Comparison of ENCODE assay signal across 8 mouse cellular contexts in genomic region chr2:26408515-26409356, GRCm38 (mm10). TPM values are rescaled to one million over a fixed set of nuclear protein-coding genes. Genes with fewer than 3 reads are reported as not detected.
DNase-seq lines count a peak whose midpoint lies in the region; ATAC-seq and TF ChIP-seq lines count a peak whose summit lies in the region.

Gene Inpp5e (minus strand): TSS chr2:26409203.

- peak within 1 kb of the TSS; percentile 90 for H3K4me3 ChIP-seq in heart, embryonic 11.5 days (ENCODE audit: low read depth, low read length)
- peak within 1 kb of the TSS; percentile 91 for H3K4me3 ChIP-seq in kidney, embryonic 16.5 days (ENCODE audit: low read length)
- H3K4me3 ChIP-seq in liver, adult 2 months (ENCODE audit: insufficient read depth, low read depth, low read length) = peak within 1 kb of the TSS; percentile 86
- peak within 1 kb of the TSS; percentile 46 for H3K4me3 ChIP-seq in myocyte

- peak within 1 kb of the TSS; percentile 85 for H3K27ac ChIP-seq in heart, embryonic 11.5 days (ENCODE audit: low read depth, low read length)
- H3K27ac ChIP-seq in kidney, embryonic 16.5 days (ENCODE audit: low read length) = peak within 1 kb of the TSS; percentile 85
- peak within 1 kb of the TSS; percentile 82 for H3K27ac ChIP-seq in liver, adult 2 months (replicated peaks; ENCODE audit: insufficient read depth, low read depth, low read length)

- H3K27me3 ChIP-seq in heart, embryonic 11.5 days (ENCODE audit: control insufficient read depth, insufficient read depth, low read length) = no peaks in the 10 kb centered on the region
- H3K27me3 ChIP-seq in kidney, embryonic 16.5 days (ENCODE audit: insufficient read depth, low read length) = no peaks in the 10 kb centered on the region
- no peaks in the 10 kb centered on the region for H3K27me3 ChIP-seq in liver, adult 2 months (ENCODE audit: control insufficient read depth, insufficient read depth, low read length)
- no peaks in the 10 kb centered on the region for H3K27me3 ChIP-seq in myocyte (ENCODE audit: control insufficient read depth, insufficient read depth, insufficient read length)
- no peaks in the 10 kb centered on the region for H3K27me3 ChIP-seq in splenic B cell, adult 2 months (ENCODE audit: control insufficient read depth, insufficient read depth, low read length, poor library complexity, severe bottlenecking)

- H3K79me2 ChIP-seq in liver, adult 2 months (ENCODE audit: control insufficient read depth, insufficient read depth, low read length) = peaks cover 27% of the 10 kb centered on the region; the same call in 1 of the 2 replicates
- H3K79me2 ChIP-seq in myocyte (ENCODE audit: control insufficient read depth, insufficient read depth) = peaks cover 19% of the 10 kb centered on the region

- WGBS in heart, embryonic 11.5 days (ENCODE audit: insufficient replicate concordance) = under 1% methylated on average over 52 of the region's 57 CpGs
- WGBS in kidney, embryonic 16.5 days = under 1% methylated on average over 57 of the region's 57 CpGs
- WGBS in liver, adult 2 months = under 1% methylated on average over 56 of the region's 57 CpGs

- ATAC-seq in erythroblast, adult 5-6 weeks (replicated peaks; ENCODE audit: low FRiP score, poor library complexity, severe bottlenecking) = peak; percentile 92
- ATAC-seq in heart, embryonic 11.5 days (replicated peaks; ENCODE audit: insufficient number of reproducible peaks, low FRiP score, low TSS enrichment) = peak; percentile 94
- ATAC-seq in kidney, embryonic 16.5 days (ENCODE audit: low FRiP score, low TSS enrichment) = peak; percentile 97

- peaks cover 23% of the 10 kb centered on the region for H3K4me1 ChIP-seq in heart, embryonic 11.5 days (ENCODE audit: control insufficient read depth, insufficient read depth, low read length)
- H3K4me1 ChIP-seq in kidney, embryonic 16.5 days (ENCODE audit: insufficient read depth, low read length) = peaks cover 36% of the 10 kb centered on the region
- H3K4me1 ChIP-seq in liver, adult 2 months (ENCODE audit: control insufficient read depth, insufficient read depth, low read length) = peaks cover 21% of the 10 kb centered on the region

- peak; percentile 99 for DNase-seq in B cell, adult 2 months
- peak; percentile 97 for DNase-seq in brain, adult 2 months (ENCODE audit: low read depth, low spot score)
- DNase-seq in liver, adult 2 months (ENCODE audit: extremely low read depth, low read depth, low spot score) = peak; percentile 84
- DNase-seq in splenic B cell, adult 2 months (ENCODE audit: low read depth, low spot score) = peak; percentile 96

- peaks cover 7% of the 10 kb centered on the region for H3K36me3 ChIP-seq in heart, embryonic 11.5 days (ENCODE audit: control insufficient read depth, insufficient read depth, low read length)
- peaks cover 24% of the 10 kb centered on the region for H3K36me3 ChIP-seq in kidney, embryonic 16.5 days (ENCODE audit: insufficient read depth, low read length)
- H3K36me3 ChIP-seq in liver, adult 2 months (ENCODE audit: control insufficient read depth, insufficient read depth, low read length) = peaks cover 23% of the 10 kb centered on the region
- H3K36me3 ChIP-seq in myocyte (ENCODE audit: control insufficient read depth, insufficient read depth) = peaks cover 19% of the 10 kb centered on the region
- no peaks in the 10 kb centered on the region; the same call in 1 of the 2 replicates for H3K36me3 ChIP-seq in splenic B cell, adult 2 months (ENCODE audit: control insufficient read depth, insufficient read depth, low read length, poor library complexity, severe bottlenecking)

- H3K4me2 ChIP-seq in heart, embryonic 11.5 days = peak within 1 kb of the TSS; percentile 79
- peak within 1 kb of the TSS; percentile 75 for H3K4me2 ChIP-seq in kidney, embryonic 16.5 days (replicated peaks; ENCODE audit: low read depth, low read length)
- H3K4me2 ChIP-seq in myocyte (ENCODE audit: low read depth) = peak within 1 kb of the TSS; percentile 79

- TF ChIP-seq CTCF in liver, adult 2 months (IDR thresholded peaks at IDR 0.05; ENCODE audit: low read depth, low read length) = peak; percentile 92

- H3K9me3 ChIP-seq in heart, embryonic 11.5 days (replicated peaks; ENCODE audit: control insufficient read depth, low read length) = no peaks in the 10 kb centered on the region
- no peaks in the 10 kb centered on the region for H3K9me3 ChIP-seq in kidney, embryonic 16.5 days (ENCODE audit: low read length)

- H3K9ac ChIP-seq in heart, embryonic 11.5 days (ENCODE audit: low read depth, low read length) = peak within 1 kb of the TSS; percentile 97
- H3K9ac ChIP-seq in kidney, embryonic 16.5 days (replicated peaks; ENCODE audit: low read length) = peak within 1 kb of the TSS; percentile 93
- H3K9ac ChIP-seq in liver, adult 2 months (ENCODE audit: low read depth, low read length) = peak within 1 kb of the TSS; percentile 96

- TF ChIP-seq POLR2A in liver, adult 2 months (IDR thresholded peaks at IDR 0.05; ENCODE audit: extremely low read depth, insufficient read depth, low read length) = peak; percentile 44; the same call in 1 of the 2 replicates
- peak; percentile 89 for TF ChIP-seq POLR2A in myocyte (IDR thresholded peaks at IDR 0.05; ENCODE audit: insufficient read length, low read depth)

- peak within 1 kb of the TSS; percentile 35 for H3ac ChIP-seq in myocyte (ENCODE audit: control insufficient read depth, insufficient read length)

TF ChIP-seq in myocyte, 11 proteins besides CTCF, POLR2A, EP300 and RAD21:
- TF ChIP-seq TCF12 (IDR thresholded peaks at IDR 0.05; ENCODE audit: insufficient read depth, poor library complexity, severe bottlenecking) (no peak), TCF3 (IDR thresholded peaks at IDR 0.05; ENCODE audit: insufficient read length, low read depth) (no peak), USF1 (IDR thresholded peaks at IDR 0.05; ENCODE audit: low read depth) (no peak), REST (IDR thresholded peaks at IDR 0.05; ENCODE audit: insufficient read depth, insufficient read length) (no peak), SRF (IDR thresholded peaks at IDR 0.05; ENCODE audit: control insufficient read depth, insufficient read length, low read depth) (no peak), MYOD1 (IDR thresholded peaks at IDR 0.05; ENCODE audit: control insufficient read depth in 1 of 3, insufficient read length in 2 of 3, low read depth in 2 of 3) (peak in 1 of 3 experiments; percentile 81), POLR2AphosphoS2 (IDR thresholded peaks at IDR 0.05; ENCODE audit: insufficient read length, low read depth) (peak; percentile 96), E2F4 (IDR thresholded peaks at IDR 0.05; ENCODE audit: insufficient read depth) (no peak), MYOG (IDR thresholded peaks at IDR 0.05; ENCODE audit: control insufficient read depth in 1 of 3, insufficient read depth in 1 of 3, insufficient read length in 2 of 3, low read depth in 2 of 3) (peak in 1 of 3 experiments; percentile 68), CEBPB (IDR thresholded peaks at IDR 0.05; ENCODE audit: insufficient read depth, poor library complexity, severe bottlenecking) (no peak)

RNA-seq across cellular contexts. Expression of gene Inpp5e, which starts in this region (rescaled TPM):
- total RNA-seq in erythroblast, adult 5-6 weeks (2015; ENCODE audit: low replicate concordance) = 4.0 and 4.6 TPM in 2 replicates
- 2.5 and 4.5 TPM in 2 replicates for total RNA-seq in erythroblast, adult 5-6 weeks (2017; ENCODE audit: low replicate concordance)
- polyA plus RNA-seq in heart, embryonic 11.5 days (2014; fragmentation: Nextera tagmentation; extraction: Ambion mirVana) = 14.1 and 14.2 TPM in 2 replicates
- 24.9 and 26.6 TPM in 2 replicates for polyA plus RNA-seq in kidney, embryonic 16.5 days (2015; fragmentation: Nextera tagmentation; extraction: Ambion mirVana)
- total RNA-seq in liver, adult 2 months (2014; rRNA removed) = 2.4 and 4.4 TPM in 2 replicates
- 7.1 and 8.7 TPM in 2 replicates for polyA plus RNA-seq in liver, adult 2 months (2012; rRNA removed)
- 9.3 TPM for polyA plus RNA-seq in myocyte (2012; fragmentation: generic; extraction: Trizol)

Comparison
In these comparisons a context has a peak if more than half of its experiments do, and no peak if none do; other contexts are left out.
1. Peak in every context shown above with its lines: DNase-seq, ATAC-seq, H3K4me3 ChIP-seq and H3K27ac ChIP-seq.